Mouse (Mus musculus) heart, postnatal 0 days (tissue): ENCODE data around the gene Xpnpep3. TPM values are rescaled to one million over a fixed set of nuclear protein-coding genes. Genes with fewer than 3 reads are reported as not detected.

Experiments
- ATAC-seq: fragments of 200-750 bp; cut with Nextera tagmentation; 2 replicates; pipeline ENCODE4 v1.8.0; 2017; ENCODE audit warnings: low read depth, moderate number of reproducible peaks, moderate library complexity; ENCODE audit not compliant: insufficient read depth
- DNase-seq: peaks from one replicate; pipeline ENCODE4 v3.0.0-alpha.2; 2016; ENCODE audit warnings: low spot score
- H3K27ac ChIP-seq: fragments of 300-500 bp; sonication (generic); 2 replicates; pipeline ENCODE4 v1.5.1; 2014; ENCODE audit warnings: low read depth, mild to moderate bottlenecking
- H3K27me3 ChIP-seq: fragments of 300-500 bp; sonication (generic); 2 replicates; pipeline ENCODE4 v1.6.1; 2014; ENCODE audit warnings: low read length, mixed read lengths; ENCODE audit not compliant: control insufficient read depth, insufficient read depth
- H3K36me3 ChIP-seq: fragments of 300-500 bp; sonication (generic); replicated peaks from 2 replicates; pipeline ENCODE4 v1.6.1; 2014; ENCODE audit warnings: low read length, mixed read lengths; ENCODE audit not compliant: control insufficient read depth, insufficient read depth
- H3K4me1 ChIP-seq: fragments of 300-500 bp; sonication (generic); 2 replicates; pipeline ENCODE4 v1.6.1; 2014; ENCODE audit warnings: antibody characterized with exemption; ENCODE audit not compliant: control insufficient read depth, insufficient read depth
- H3K4me2 ChIP-seq: fragments of 300-500 bp; sonication (generic); 2 replicates; pipeline ENCODE4 v1.6.1; 2014; ENCODE audit warnings: low read depth, mild to moderate bottlenecking, low read length, moderate library complexity
- H3K4me3 ChIP-seq: fragments of 300-500 bp; sonication (generic); 2 replicates; pipeline ENCODE4 v1.5.1; 2014; ENCODE audit warnings: low read depth, low read length
- H3K9ac ChIP-seq: fragments of 300-500 bp; sonication (generic); replicated peaks from 2 replicates; pipeline ENCODE4 v1.6.1; 2014; ENCODE audit warnings: low read depth, low read length, mixed read lengths
- H3K9me3 ChIP-seq: fragments of 300-500 bp; sonication (generic); replicated peaks from 2 replicates; pipeline ENCODE4 v1.6.1; 2016; ENCODE audit warnings: low read length; ENCODE audit not compliant: control insufficient read depth
- CTCF ChIP-seq: IDR thresholded peaks from 2 replicates; pipeline ENCODE4 v1.5.1; 2016; ENCODE audit warnings: antibody characterized with exemption, control low read depth, low read depth
- EP300 ChIP-seq: IDR thresholded peaks from 2 replicates; pipeline ENCODE4 v1.6.1; 2016; ENCODE audit warnings: antibody characterized with exemption, low read depth
- WGBS: fragments of 180-500 bp; shearing (Covaris S2); extraction: QIAGEN DNeasy Blood & Tissue Kit; methylation state at CpG from one replicate; pipeline ENCODE4 v1.1.7; 2014; 5-methylcytosine and 5-hydroxymethylcytosine counted together
- polyA plus RNA-seq: library from polyadenylated mRNA; unstranded; fragments of >200 nt; fragmentation: Nextera tagmentation; extraction: Ambion mirVana; gene quantifications from 2 replicates; pipeline ENCODE4 v1.2.1, GENCODE M21; 2015
- total RNA-seq: library from RNA; depleted of rRNA; stranded (reverse); fragments of >200 nt; gene quantifications from 2 replicates; pipeline ENCODE4 v1.2.3, GENCODE M21; 2014; ENCODE audit warnings: low replicate concordance

Xpnpep3 gene
- total and polyA plus RNA-seq, 2 experiments from 2014 or later, result 7.3 to 10.5 TPM

- no peak for DNase-seq
- ATAC-seq, result no peak
- H3K9ac ChIP-seq, result no peak overlapping the region
- no peak overlapping the region for H3K27ac ChIP-seq
- WGBS, result 88% methylated on average over 11 of the region's 11 CpGs
- no peaks in the 10 kb centered on the region for H3K4me1 ChIP-seq
- peaks cover 77% of the 10 kb centered on the region for H3K36me3 ChIP-seq
- no peaks in the 10 kb centered on the region for H3K9me3 ChIP-seq
- no peak overlapping the region for H3K4me3 ChIP-seq
- no peak for TF ChIP-seq EP300
- no peak overlapping the region for H3K4me2 ChIP-seq
- H3K27me3 ChIP-seq, result no peaks in the 10 kb centered on the region
These were observed 25.3 kb upstream of the Xpnpep3 start for GRCm38 (mm10) chr15:81374621-81375020.

- WGBS, result 87% methylated on average over 2 of the region's 2 CpGs
- Histone ChIP-seq H3K36me3 (peaks cover 60% of the 10 kb centered on the region), H3K4me2 (no peak overlapping the region), H3K27ac (no peak overlapping the region), H3K9me3 (no peaks in the 10 kb centered on the region), H3K9ac (no peak overlapping the region), H3K4me1 (no peaks in the 10 kb centered on the region), H3K27me3 (no peaks in the 10 kb centered on the region), H3K4me3 (no peak overlapping the region)
- ATAC-seq, result no peak
- no peak for DNase-seq
- no peak for TF ChIP-seq CTCF
- no peak for TF ChIP-seq EP300
These were observed 21.1 kb upstream of the Xpnpep3 start for GRCm38 (mm10) chr15:81378845-81379244.

GRCm38 (mm10) chr15:81386327-81386726 is 13.6 kb upstream of the Xpnpep3 start:
- no peak; the same call in 1 of the 2 replicates for TF ChIP-seq CTCF
- no peak for TF ChIP-seq EP300
- no peaks in the 10 kb centered on the region for H3K4me1 ChIP-seq
- DNase-seq (no peak), ATAC-seq (no peak)
- no peaks in the 10 kb centered on the region for H3K27me3 ChIP-seq
- no peak overlapping the region for H3K27ac ChIP-seq
- WGBS, result 93% methylated on average over 5 of the region's 5 CpGs
- no peaks in the 10 kb centered on the region for H3K9me3 ChIP-seq
- peaks cover 87% of the 10 kb centered on the region for H3K36me3 ChIP-seq
- H3K4me3 ChIP-seq, result no peak overlapping the region
- H3K4me2 ChIP-seq, result no peak overlapping the region
- no peak overlapping the region for H3K9ac ChIP-seq

GRCm38 (mm10) chr15:81392997-81393396 is 6.9 kb upstream of the Xpnpep3 start:
- ATAC-seq (no peak), DNase-seq (no peak)

GRCm38 (mm10) chr15:81394211-81394915 is 5.6 kb upstream of the Xpnpep3 start:
- Histone ChIP-seq H3K9me3 (no peaks in the 10 kb centered on the region), H3K36me3 (peaks cover 24% of the 10 kb centered on the region), H3K9ac (no peak overlapping the region), H3K27ac (no peak overlapping the region), H3K27me3 (no peaks in the 10 kb centered on the region), H3K4me1 (peaks cover 9% of the 10 kb centered on the region), H3K4me2 (no peak overlapping the region), H3K4me3 (no peak overlapping the region)
- no peak for DNase-seq
- whole genome bisulfite sequencing, result 81% methylated on average over 8 of the region's 8 CpGs
- TF ChIP-seq CTCF (no peak), EP300 (no peak)
- ATAC-seq, result no peak

More at GRCm38 (mm10) chr15:81392997-81393396, 6.9 kb upstream of the Xpnpep3 start:
- Histone ChIP-seq H3K4me1 (peaks cover 2% of the 10 kb centered on the region; the same call in 1 of the 2 replicates), H3K9ac (no peak overlapping the region), H3K36me3 (peaks cover 37% of the 10 kb centered on the region), H3K4me3 (no peak overlapping the region), H3K27me3 (no peaks in the 10 kb centered on the region), H3K4me2 (no peak overlapping the region), H3K27ac (no peak overlapping the region), H3K9me3 (no peaks in the 10 kb centered on the region)
- TF ChIP-seq EP300, result no peak
- no peak for TF ChIP-seq CTCF

GRCm38 (mm10) chr15:81398189-81398588 is 1.7 kb upstream of the Xpnpep3 start:
- Histone ChIP-seq H3K9ac (peak overlapping the region; percentile 84), H3K27ac (peak overlapping the region; percentile 94; the same call in 1 of the 2 replicates)

More at GRCm38 (mm10) chr15:81398189-81398588, 1.7 kb upstream of the Xpnpep3 start:
- Histone ChIP-seq H3K9me3 (no peaks in the 10 kb centered on the region), H3K4me3 (peak overlapping the region; percentile 78), H3K27me3 (no peaks in the 10 kb centered on the region), H3K4me1 (peaks cover 16% of the 10 kb centered on the region), H3K4me2 (peak overlapping the region; percentile 65), H3K36me3 (peaks cover 3% of the 10 kb centered on the region; the same call in 1 of the 2 replicates)
- no peak for DNase-seq
- TF ChIP-seq CTCF (no peak), EP300 (no peak)
- ATAC-seq, result no peak
